Mouse (Mus musculus) lung, adult 2 months (tissue): Measurements from ENCODE around the gene Wdr90.

Experiments
- CTCF ChIP-seq: fragments of 200-500 bp; IDR thresholded peaks from 2 replicates; pipeline ENCODE4 v1.5.1; 2011; ENCODE audit warnings: mild to moderate bottlenecking, low read length, control low read depth; ENCODE audit not compliant: insufficient read depth
- POLR2A ChIP-seq: fragments of 200-500 bp; IDR thresholded peaks from 2 replicates; pipeline ENCODE4 v1.6.1; 2011; ENCODE audit warnings: low read depth, mild to moderate bottlenecking, control low read depth, low read length, borderline replicate concordance; ENCODE audit errors: extremely low read depth

- TF ChIP-seq CTCF (no peak), POLR2A (no peak)
Observed at GRCm38 (mm10) chr17:25830806-25831431, 30.4 kb downstream of the Wdr90 start.
